Mouse (Mus musculus) heart, embryonic 14.5 days (tissue): ENCODE data around the gene A3galt2. TPM values are rescaled to one million over a fixed set of nuclear protein-coding genes. Genes with fewer than 3 reads are reported as not detected.

Experiments
- ATAC-seq: fragments of 200-750 bp; cut with Nextera tagmentation; 2 replicates; pipeline ENCODE4 v1.8.0; 2017; ENCODE audit warnings: low read depth, moderate TSS enrichment; ENCODE audit not compliant: insufficient number of reproducible peaks, insufficient read depth, low FRiP score
- H3K27ac ChIP-seq, 2 experiments: fragments of 200-500 bp in 1 of 2; fragments of 300-500 bp in 1 of 2; sonication (generic) in 1 of 2; replicated peaks in 1 of 2; 2 replicates each; pipeline ENCODE4 v1.5.1; 2012 to 2014; ENCODE audit warnings: low read depth in 2 of 2, low read length in 2 of 2, control low read depth in 1 of 2, mild to moderate bottlenecking in 1 of 2, mixed read lengths in 1 of 2; ENCODE audit not compliant: control insufficient read depth in 1 of 2, insufficient read depth in 1 of 2
- H3K27me3 ChIP-seq: fragments of 300-500 bp; sonication (generic); 2 replicates; pipeline ENCODE4 v1.6.1; 2014; ENCODE audit warnings: mild to moderate bottlenecking, low read length, control low read depth; ENCODE audit not compliant: control insufficient read depth, insufficient read depth
- H3K36me3 ChIP-seq: fragments of 300-500 bp; sonication (generic); 2 replicates; pipeline ENCODE4 v1.6.1; 2014; ENCODE audit warnings: mild to moderate bottlenecking, control low read depth, low read length, mixed read lengths; ENCODE audit not compliant: control insufficient read depth, insufficient read depth
- H3K4me1 ChIP-seq, 2 experiments: fragments of 200-500 bp in 1 of 2; fragments of 300-500 bp in 1 of 2; sonication (generic) in 1 of 2; 2 replicates each; pipeline ENCODE4 v1.6.1; 2012 to 2014; ENCODE audit warnings: low read length in 2 of 2, control low read depth in 1 of 2, mixed read lengths in 1 of 2; ENCODE audit not compliant: control insufficient read depth in 2 of 2, insufficient read depth in 2 of 2
- H3K4me2 ChIP-seq: fragments of 300-500 bp; sonication (generic); 2 replicates; pipeline ENCODE4 v1.6.1; 2014; ENCODE audit warnings: mild to moderate bottlenecking, low read length
- H3K4me3 ChIP-seq, 2 experiments: fragments of 200-500 bp in 1 of 2; fragments of 300-500 bp in 1 of 2; sonication (generic) in 1 of 2; 2 replicates each; pipeline ENCODE4 v1.5.1; 2012 to 2014; ENCODE audit warnings: low read length in 2 of 2, mild to moderate bottlenecking in 2 of 2, control low read depth in 1 of 2, low read depth in 1 of 2, moderate library complexity in 1 of 2; ENCODE audit not compliant: control insufficient read depth in 1 of 2, insufficient read depth in 1 of 2
- H3K9ac ChIP-seq: fragments of 300-500 bp; sonication (generic); 2 replicates; pipeline ENCODE4 v1.6.1; 2014; ENCODE audit warnings: mild to moderate bottlenecking, low read length
- H3K9me3 ChIP-seq: fragments of 300-500 bp; sonication (generic); 2 replicates; pipeline ENCODE4 v1.6.1; 2016; ENCODE audit warnings: low read length, control low read depth; ENCODE audit not compliant: control insufficient read depth
- WGBS: fragments of 180-500 bp; shearing (Covaris S2); extraction: QIAGEN DNeasy Blood & Tissue Kit; methylation state at CpG from one replicate; pipeline ENCODE4 v1.1.7; 2014; 5-methylcytosine and 5-hydroxymethylcytosine counted together
- polyA plus RNA-seq: library from polyadenylated mRNA; unstranded; fragments of >200 nt; fragmentation: Nextera tagmentation; extraction: Ambion mirVana; gene quantifications from 2 replicates; pipeline ENCODE4 v1.2.1, GENCODE M21; 2014

The A3galt2 gene
- polyA plus RNA-seq, 1 experiment from 2014 or later = 0.12 TPM

- Histone ChIP-seq H3K27me3 (no peaks in the 10 kb centered on the region), H3K36me3 (peaks cover 72% of the 10 kb centered on the region)
- WGBS = 82% methylated on average over 8 of the region's 8 CpGs
Observed at GRCm38 (mm10) chr4:128745160-128745559, 10.0 kb upstream of the A3galt2 start.

GRCm38 (mm10) chr4:128747614-128748270 is 7.4 kb upstream of the A3galt2 start:
- no peak overlapping the region for H3K4me2 ChIP-seq
- H3K27me3 ChIP-seq = no peaks in the 10 kb centered on the region
- 50% methylated on average over 20 of the region's 22 CpGs for WGBS
- H3K4me3 ChIP-seq = no peak overlapping the region
- H3K4me1 ChIP-seq = peaks cover 6 to 15% of the 10 kb centered on the region in 2 experiments; a peak in 3 of 4 replicates
- no peak for ATAC-seq
- H3K9ac ChIP-seq = no peak overlapping the region
- H3K36me3 ChIP-seq = peaks cover 95% of the 10 kb centered on the region
- no peak overlapping the region; a peak in 1 of 4 replicates for H3K27ac ChIP-seq
- H3K9me3 ChIP-seq = no peaks in the 10 kb centered on the region

More at GRCm38 (mm10) chr4:128745160-128745559, 10.0 kb upstream of the A3galt2 start:
- Histone ChIP-seq H3K4me2 (no peak overlapping the region), H3K4me1 (peaks cover 8 to 21% of the 10 kb centered on the region in 2 experiments; a peak in 3 of 4 replicates), H3K9me3 (no peaks in the 10 kb centered on the region), H3K9ac (no peak overlapping the region), H3K4me3 (no peak overlapping the region), H3K27ac (no peak overlapping the region)
- no peak for ATAC-seq

DNA sequence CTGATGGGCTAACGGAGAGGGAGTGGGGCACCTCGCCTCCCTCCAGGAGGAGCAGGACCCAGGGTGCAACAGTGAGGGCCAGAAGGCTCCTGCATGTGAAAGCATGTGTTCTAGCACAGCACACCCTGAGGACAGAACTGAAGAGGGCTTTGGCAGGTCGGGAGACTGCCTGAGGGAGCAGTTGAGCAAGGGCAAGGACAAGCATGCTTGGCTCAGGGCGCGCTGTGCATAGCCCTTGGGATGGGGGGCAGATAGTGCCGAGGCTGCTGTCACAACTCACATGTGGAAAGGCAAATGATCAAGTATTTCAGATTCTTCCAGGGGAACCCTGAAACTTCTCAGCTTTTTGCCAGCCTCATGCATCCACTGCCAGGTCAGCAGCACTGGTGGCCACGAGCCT is 6.9 kb upstream of the A3galt2 start:
- H3K9me3 ChIP-seq = no peaks in the 10 kb centered on the region
- H3K4me1 ChIP-seq = peaks cover 6 to 12% of the 10 kb centered on the region in 2 experiments; a peak in 3 of 4 replicates
- no peaks in the 10 kb centered on the region for H3K27me3 ChIP-seq
- H3K4me2 ChIP-seq = no peak overlapping the region
- H3K9ac ChIP-seq = no peak overlapping the region
- no peak overlapping the region for H3K4me3 ChIP-seq
- peaks cover 100% of the 10 kb centered on the region for H3K36me3 ChIP-seq
- WGBS = 77% methylated on average over 7 of the region's 7 CpGs
- H3K27ac ChIP-seq = no peak overlapping the region
- ATAC-seq = no peak

DNA sequence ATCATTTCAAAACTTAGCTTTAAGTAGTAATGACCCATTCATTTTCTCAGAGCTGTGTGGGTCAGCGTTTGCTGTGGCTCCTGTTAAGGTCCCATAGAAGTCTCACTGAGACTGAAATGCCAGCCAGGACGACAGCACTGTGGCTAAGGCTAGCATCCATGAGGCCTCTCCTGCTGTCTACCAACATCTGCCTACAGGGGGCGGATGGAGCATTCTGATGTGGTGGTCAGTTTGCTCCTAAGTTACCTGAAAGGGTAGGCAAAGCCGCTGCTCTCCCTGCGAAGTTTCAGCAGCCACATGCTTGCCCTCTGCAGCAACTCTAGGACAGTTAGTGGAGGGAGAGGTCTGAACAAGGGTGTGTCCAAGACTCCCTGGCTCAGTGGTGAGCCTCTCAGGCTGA is 4.2 kb upstream of the A3galt2 start:
- Histone ChIP-seq H3K9me3 (no peaks in the 10 kb centered on the region), H3K27me3 (no peaks in the 10 kb centered on the region), H3K36me3 (peaks cover 90% of the 10 kb centered on the region), H3K4me2 (no peak overlapping the region), H3K9ac (no peak overlapping the region), H3K4me1 (peaks cover 6 to 12% of the 10 kb centered on the region in 2 experiments; a peak in 3 of 4 replicates), H3K27ac (no peak overlapping the region), H3K4me3 (no peak overlapping the region)
- 66% methylated on average over 5 of the region's 5 CpGs for whole genome bisulfite sequencing
- ATAC-seq = no peak

- no peak overlapping the region for H3K4me2 ChIP-seq
- no peaks in the 10 kb centered on the region for H3K27me3 ChIP-seq
- H3K36me3 ChIP-seq = peaks cover 78% of the 10 kb centered on the region
- no peak overlapping the region for H3K27ac ChIP-seq
- H3K9ac ChIP-seq = no peak overlapping the region
- WGBS = 86% methylated on average over 13 of the region's 13 CpGs
- no peaks in the 10 kb centered on the region for H3K9me3 ChIP-seq
- ATAC-seq = no peak
- no peak overlapping the region for H3K4me3 ChIP-seq
- peaks cover 6 to 10% of the 10 kb centered on the region in 2 experiments; a peak in 3 of 4 replicates for H3K4me1 ChIP-seq
Observed at GRCm38 (mm10) chr4:128752031-128752757, 3.0 kb upstream of the A3galt2 start.

DNA sequence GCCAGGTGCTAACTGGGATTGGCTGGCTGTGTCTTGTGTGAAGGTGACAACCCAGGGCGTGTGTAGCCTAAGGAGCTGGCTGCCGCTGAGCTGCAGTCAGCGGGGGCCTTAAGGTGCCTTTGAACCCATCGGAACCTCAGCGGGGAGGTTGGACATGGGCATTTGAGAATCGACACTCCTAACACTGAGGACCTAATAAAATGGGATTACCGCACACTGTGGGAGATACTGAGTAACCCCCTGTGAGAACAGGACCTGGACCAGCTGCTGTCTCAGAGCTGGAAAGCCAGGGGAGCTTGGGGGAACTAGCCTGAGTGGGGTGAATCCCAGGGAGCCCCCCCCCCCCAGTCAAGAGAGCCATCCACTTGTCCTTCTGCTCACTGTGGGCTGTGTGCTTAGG is 1.6 kb upstream of the A3galt2 start:
- Histone ChIP-seq H3K9ac (no peak overlapping the region), H3K27me3 (no peaks in the 10 kb centered on the region), H3K4me1 (no peaks in the 10 kb centered on the region), H3K4me2 (no peak overlapping the region), H3K9me3 (no peaks in the 10 kb centered on the region), H3K36me3 (peaks cover 64% of the 10 kb centered on the region), H3K4me3 (no peak overlapping the region), H3K27ac (no peak overlapping the region)
- WGBS = 93% methylated on average over 7 of the region's 7 CpGs
- no peak for ATAC-seq

DNA sequence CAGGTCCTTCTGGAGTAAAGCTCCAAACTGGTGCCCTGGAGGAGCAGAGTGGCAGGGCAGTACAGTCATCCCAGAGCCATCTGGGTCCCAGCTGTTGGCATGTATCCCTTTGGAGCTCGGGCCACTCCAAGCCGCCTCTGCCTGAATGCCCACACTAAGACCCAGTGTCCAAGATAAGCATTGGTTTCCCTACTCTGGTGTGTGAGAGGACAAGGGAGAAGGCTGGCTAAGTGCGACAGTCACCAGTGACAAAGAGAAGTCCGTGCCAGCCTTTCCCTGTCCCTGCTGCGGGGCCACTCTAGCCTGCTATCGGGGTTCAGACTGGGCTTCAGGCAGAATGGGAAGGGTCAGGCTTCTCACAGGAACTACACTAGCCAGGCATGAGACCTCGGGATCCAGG is 736 bp downstream of the A3galt2 start:
- H3K36me3 ChIP-seq = peaks cover 41% of the 10 kb centered on the region
- no peak overlapping the region for H3K4me3 ChIP-seq
- 58% methylated on average over 7 of the region's 7 CpGs for WGBS
- H3K9ac ChIP-seq = no peak overlapping the region
- no peak for ATAC-seq
- H3K4me1 ChIP-seq = no peaks in the 10 kb centered on the region
- H3K27ac ChIP-seq = 0 out of 4 replicates have a peak overlapping the region, but pooled peaks of 1 of the 2 experiments have one; percentile 4
- no peak overlapping the region for H3K4me2 ChIP-seq
- H3K27me3 ChIP-seq = no peaks in the 10 kb centered on the region
- H3K9me3 ChIP-seq = no peaks in the 10 kb centered on the region
